Mouse (Mus musculus) C2C12 (cell line): ENCODE results near the gene AL607142.1.

Experiments used
- CTCF ChIP-seq: IDR thresholded peaks from one replicate; pipeline ENCODE4 v1.5.1; 2011; ENCODE audit not compliant: control insufficient read depth, insufficient read depth, insufficient read length
- FOSL1 ChIP-seq: IDR thresholded peaks from one replicate; pipeline ENCODE4 v1.8.0; 2011; ENCODE audit warnings: mild to moderate bottlenecking, low read length; ENCODE audit not compliant: poor library complexity, insufficient read depth, severe bottlenecking
- MAX ChIP-seq: IDR thresholded peaks from one replicate; pipeline ENCODE4 v1.6.1; 2011; ENCODE audit warnings: mild to moderate bottlenecking, control low read depth
- MYOD1 ChIP-seq: IDR thresholded peaks from one replicate; pipeline ENCODE4 v1.6.1; 2011; ENCODE audit warnings: low read depth; ENCODE audit not compliant: control insufficient read depth, insufficient read length
- MYOG ChIP-seq: IDR thresholded peaks from one replicate; pipeline ENCODE4 v1.6.1; 2011; ENCODE audit not compliant: control insufficient read depth, insufficient read length; ENCODE audit errors: extremely low read depth

DNA sequence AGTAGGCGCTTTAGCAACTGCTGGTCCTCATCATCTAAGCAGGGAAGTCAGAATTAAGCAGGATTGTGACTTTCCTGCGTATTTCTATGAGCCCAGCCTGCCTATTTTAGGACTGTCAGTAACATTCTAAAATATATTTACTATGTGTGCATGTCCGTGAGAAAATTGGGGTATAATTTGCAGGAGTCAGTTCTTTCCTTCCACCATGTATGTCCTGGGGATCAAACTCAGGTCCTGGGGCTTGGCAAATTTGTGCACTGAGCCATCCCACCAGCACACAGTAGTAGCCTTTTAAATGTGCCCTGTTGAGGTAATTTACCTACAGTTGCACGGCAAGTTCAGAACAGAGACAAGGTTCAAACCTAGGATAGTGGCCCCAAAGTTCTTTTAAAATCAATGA is 28.5 kb upstream of the AL607142.1 start:
- no peak for TF ChIP-seq MAX
- no peak for TF ChIP-seq CTCF
- no peak for TF ChIP-seq MYOD1
- TF ChIP-seq FOSL1: no peak
- TF ChIP-seq MYOG: no peak
